Mouse (Mus musculus): ENCODE measurements around the gene Bmp8b.
"Not testable (repeated sequence)": the region's sequence is repeated elsewhere in the genome, so short reads cannot be mapped to it uniquely, and the experiment has no call there.

The Bmp8b gene

GRCm38 (mm10) chr4:123104651-123105450 lies at the start of gene Bmp8b:
Bmp8b (plus strand) TSS chr4:123105165.
- no peak for DNase-seq (ENCODE audit: low read depth, low spot score)

GRCm38 (mm10) chr4:123056560-123057109 lies 48.3 kb upstream of the Bmp8b start:
- DNase-seq (ENCODE audit: low read depth, low spot score) = no peak

- DNase-seq (ENCODE audit: low read depth, low spot score) = no peak
Observed at GRCm38 (mm10) chr4:123057957-123058356, 47.0 kb upstream of the Bmp8b start.

- no peak for DNase-seq (ENCODE audit: low read depth, low spot score)
Observed at GRCm38 (mm10) chr4:123061744-123062143, 43.2 kb upstream of the Bmp8b start.

GRCm38 (mm10) chr4:123068646-123069045 lies 36.3 kb upstream of the Bmp8b start:
- DNase-seq (ENCODE audit: low read depth, low spot score) = no peak

GRCm38 (mm10) chr4:123071266-123071966 lies 33.5 kb upstream of the Bmp8b start:
- no peak for DNase-seq (ENCODE audit: low read depth, low spot score)

GRCm38 (mm10) chr4:123076928-123077327 lies 28.0 kb upstream of the Bmp8b start:
- no peak for DNase-seq (ENCODE audit: low read depth, low spot score)

GRCm38 (mm10) chr4:123078231-123078630 lies 26.7 kb upstream of the Bmp8b start:
- DNase-seq (ENCODE audit: low read depth, low spot score) = no peak

GRCm38 (mm10) chr4:123080791-123081190 lies 24.2 kb upstream of the Bmp8b start:
- no peak for DNase-seq (ENCODE audit: low read depth, low spot score)

- peak; percentile 71 for DNase-seq (ENCODE audit: low read depth, low spot score)
Observed at GRCm38 (mm10) chr4:123082283-123083163, 22.4 kb upstream of the Bmp8b start.

GRCm38 (mm10) chr4:123083323-123083902 lies 21.6 kb upstream of the Bmp8b start:
- no peak for DNase-seq (ENCODE audit: low read depth, low spot score)

GRCm38 (mm10) chr4:123085290-123085689 lies 19.7 kb upstream of the Bmp8b start:
- DNase-seq (ENCODE audit: low read depth, low spot score) = no peak

- DNase-seq (ENCODE audit: low read depth, low spot score) = no peak
Observed at GRCm38 (mm10) chr4:123086381-123086780, 18.6 kb upstream of the Bmp8b start.

- DNase-seq (ENCODE audit: low read depth, low spot score) = no peak
Observed at GRCm38 (mm10) chr4:123092621-123093020, 12.3 kb upstream of the Bmp8b start.

GRCm38 (mm10) chr4:123093064-123093776 lies 11.7 kb upstream of the Bmp8b start:
- peak; percentile 52 for DNase-seq (ENCODE audit: low read depth, low spot score)

GRCm38 (mm10) chr4:123093869-123094268 lies 11.1 kb upstream of the Bmp8b start:
- DNase-seq (ENCODE audit: low read depth, low spot score) = no peak

GRCm38 (mm10) chr4:123105451-123105790 lies 456 bp downstream of the Bmp8b start:
- DNase-seq (ENCODE audit: low read depth, low spot score) = no peak

- DNase-seq (ENCODE audit: low read depth, low spot score) = not testable (repeated sequence)
Observed at GRCm38 (mm10) chr4:123105929-123106328, 964 bp downstream of the Bmp8b start.

GRCm38 (mm10) chr4:123106864-123107263 lies 1.9 kb downstream of the Bmp8b start:
- no peak for DNase-seq (ENCODE audit: low read depth, low spot score)

- DNase-seq (ENCODE audit: low read depth, low spot score) = no peak
Observed at GRCm38 (mm10) chr4:123108056-123108455, 3.1 kb downstream of the Bmp8b start.

- DNase-seq (ENCODE audit: low read depth, low spot score) = no peak
Observed at GRCm38 (mm10) chr4:123110751-123111150, 5.8 kb downstream of the Bmp8b start.
